Mouse (Mus musculus): ENCODE data around the gene Bloc1s1.

The Bloc1s1 gene

GRCm38 (mm10) chr10:128931441-128931840, 7.6 kb upstream of the Bloc1s1 start:
- in situ Hi-C loops (cut with MboI): no loop called here

GRCm38 (mm10) chr10:128929638-128930378, 6.0 kb upstream of the Bloc1s1 start:
- in situ Hi-C loops (cut with MboI): no loop called here

GRCm38 (mm10) chr10:128928356-128928755, 4.5 kb upstream of the Bloc1s1 start:
- in situ Hi-C loops (cut with MboI): no loop called here

- in situ Hi-C loops (cut with MboI): no loop called here
Observed at GRCm38 (mm10) chr10:128923013-128923691, 683 bp downstream of the Bloc1s1 start.

- in situ Hi-C loops (cut with MboI): no loop called here
Observed at GRCm38 (mm10) chr10:128922822-128923012, 1.1 kb downstream of the Bloc1s1 start, which contains the start of gene Rdh5. Gene Rdh5 (minus strand): TSS chr10:128922888.

GRCm38 (mm10) chr10:128921883-128922821, 1.7 kb downstream of the Bloc1s1 start:
- in situ Hi-C loops (cut with MboI): no loop called here

GRCm38 (mm10) chr10:128921251-128921650, 2.6 kb downstream of the Bloc1s1 start:
- in situ Hi-C loops (cut with MboI): no loop called here

- in situ Hi-C loops (cut with MboI): no loop called here
Observed at GRCm38 (mm10) chr10:128920736-128921161, 3.1 kb downstream of the Bloc1s1 start.

GRCm38 (mm10) chr10:128919966-128920365, 3.9 kb downstream of the Bloc1s1 start:
- in situ Hi-C loops (cut with MboI): no loop called here

- in situ Hi-C loops (cut with MboI): no loop called here
Observed at GRCm38 (mm10) chr10:128919203-128919631, 4.6 kb downstream of the Bloc1s1 start.

GRCm38 (mm10) chr10:128918246-128918645, 5.6 kb downstream of the Bloc1s1 start:
- in situ Hi-C loops (cut with MboI): no loop called here

- in situ Hi-C loops (cut with MboI): no loop called here
Observed at GRCm38 (mm10) chr10:128917400-128917799, 6.4 kb downstream of the Bloc1s1 start.

GRCm38 (mm10) chr10:128916665-128917064, 7.2 kb downstream of the Bloc1s1 start:
- in situ Hi-C loops (cut with MboI): no loop called here

GRCm38 (mm10) chr10:128915550-128915949, 8.3 kb downstream of the Bloc1s1 start:
- in situ Hi-C loops (cut with MboI): no loop called here

GRCm38 (mm10) chr10:128913696-128914095, 10.1 kb downstream of the Bloc1s1 start:
- in situ Hi-C loops (cut with MboI): no loop called here

GRCm38 (mm10) chr10:128913219-128913618, 10.6 kb downstream of the Bloc1s1 start:
- in situ Hi-C loops (cut with MboI): no loop called here

- in situ Hi-C loops (cut with MboI): no loop called here
Observed at GRCm38 (mm10) chr10:128912791-128913190, 11.0 kb downstream of the Bloc1s1 start.

- in situ Hi-C loops (cut with MboI): no loop called here
Observed at GRCm38 (mm10) chr10:128912268-128912667, 11.6 kb downstream of the Bloc1s1 start.

GRCm38 (mm10) chr10:128911430-128911829, 12.4 kb downstream of the Bloc1s1 start:
- in situ Hi-C loops (cut with MboI): no loop called here

- in situ Hi-C loops (cut with MboI): no loop called here
Observed at GRCm38 (mm10) chr10:128910066-128910841, 13.6 kb downstream of the Bloc1s1 start.

GRCm38 (mm10) chr10:128909567-128910028, 14.2 kb downstream of the Bloc1s1 start:
- in situ Hi-C loops (cut with MboI): no loop called here
